Mouse (Mus musculus) brain, embryonic 14.5 days (tissue): ENCODE measurements around the gene Fntb.

Experiments used
- CTCF ChIP-seq: fragments of 200-500 bp; IDR thresholded peaks from 2 replicates; pipeline ENCODE4 v1.5.1; 2012; ENCODE audit warnings: inconsistent platforms, mild to moderate bottlenecking, moderate library complexity, borderline replicate concordance; ENCODE audit not compliant: insufficient read depth, insufficient read length; ENCODE audit errors: extremely low read depth
- POLR2A ChIP-seq: fragments of 200-500 bp; IDR thresholded peaks from 2 replicates; pipeline ENCODE4 v1.6.1; 2012; ENCODE audit warnings: mild to moderate bottlenecking, inconsistent platforms, borderline replicate concordance; ENCODE audit not compliant: poor library complexity, insufficient read depth, insufficient read length, severe bottlenecking; ENCODE audit errors: extremely low read depth

DNA sequence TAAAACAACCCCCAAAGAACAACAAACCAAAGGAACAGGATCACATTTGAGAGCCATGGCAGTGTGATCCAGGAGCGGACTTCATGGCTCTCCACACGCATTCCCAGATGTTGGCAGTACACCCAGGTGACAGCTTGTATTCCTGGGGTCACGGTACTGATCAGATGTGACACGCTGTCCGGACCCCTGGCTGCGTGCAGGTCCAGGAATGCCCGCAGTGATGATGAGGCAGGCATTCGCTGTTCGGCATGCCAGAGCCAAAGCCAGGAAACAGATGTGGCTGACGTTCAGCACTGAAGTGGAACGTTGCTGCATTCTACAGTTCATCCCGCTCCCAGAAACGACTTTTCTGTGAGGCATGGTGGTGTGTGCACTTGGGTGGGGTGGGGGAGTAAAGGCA, 99.9 kb downstream of the Fntb start:
- TF ChIP-seq CTCF (no peak), POLR2A (no peak)
